Mouse (Mus musculus) megakaryocyte, embryonic 14.5 days (primary cell): ENCODE measurements around the gene C8a. TPM values are rescaled to one million over a fixed set of nuclear protein-coding genes. Genes with fewer than 3 reads are reported as not detected.

Source experiments
- H3K27me3 ChIP-seq: replicated peaks from 2 replicates; pipeline ENCODE3; 2012; ENCODE audit warnings: inconsistent platforms
- H3K36me3 ChIP-seq: replicated peaks from 2 replicates; pipeline ENCODE3; 2012; ENCODE audit warnings: low read length, inconsistent platforms, mixed read lengths
- H3K4me1 ChIP-seq: 2 replicates; pipeline ENCODE4 v1.6.1; 2012; ENCODE audit warnings: inconsistent platforms
- H3K4me3 ChIP-seq: replicated peaks from 2 replicates; pipeline ENCODE3; 2012; ENCODE audit warnings: moderate library complexity, mild to moderate bottlenecking, inconsistent platforms
- H3K9me3 ChIP-seq: 2 replicates; pipeline ENCODE4 v1.6.1; 2012; ENCODE audit warnings: inconsistent platforms
- FLI1 ChIP-seq: IDR thresholded peaks from 2 replicates; pipeline ENCODE4 v1.6.1; 2012; ENCODE audit warnings: low read length, inconsistent platforms, mixed read lengths
- GATA1 ChIP-seq: IDR thresholded peaks from 3 replicates; pipeline ENCODE4 v1.6.1; 2012; ENCODE audit warnings: mixed read lengths, low read length, inconsistent platforms, borderline replicate concordance
- polyA plus RNA-seq: library from polyadenylated mRNA; stranded (reverse); fragments of >175 nt; gene quantifications from 2 replicates; pipeline ENCODE4 v1.2.3, GENCODE M21; 2012; ENCODE audit warnings: low replicate concordance; ENCODE audit not compliant: insufficient read depth

C8a gene
- polyA plus RNA-seq, 1 experiment = not detected

GRCm38 (mm10) chr4:104855216-104855615 lies 21.0 kb downstream of the C8a start:
- Histone ChIP-seq H3K27me3 (no peaks in the 10 kb centered on the region), H3K4me3 (no peak overlapping the region), H3K4me1 (no peaks in the 10 kb centered on the region), H3K36me3 (no peaks in the 10 kb centered on the region), H3K9me3 (0 out of 2 replicates have a peak, but pooled peaks cover 3% of the 10 kb centered on the region)
- TF ChIP-seq GATA1 (no peak), FLI1 (no peak)

GRCm38 (mm10) chr4:104843546-104843945 lies 32.7 kb downstream of the C8a start:
- Histone ChIP-seq H3K9me3 (no peaks in the 10 kb centered on the region; the same call in 1 of the 2 replicates), H3K27me3 (no peaks in the 10 kb centered on the region), H3K36me3 (no peaks in the 10 kb centered on the region), H3K4me3 (no peak overlapping the region), H3K4me1 (no peaks in the 10 kb centered on the region)
- no peak for TF ChIP-seq FLI1
- no peak for TF ChIP-seq GATA1

GRCm38 (mm10) chr4:104842204-104842603 lies 34.0 kb downstream of the C8a start:
- TF ChIP-seq GATA1 (no peak), FLI1 (no peak)
- no peaks in the 10 kb centered on the region for H3K27me3 ChIP-seq
- H3K9me3 ChIP-seq = no peaks in the 10 kb centered on the region; the same call in 1 of the 2 replicates
- H3K4me3 ChIP-seq = no peak overlapping the region
- no peaks in the 10 kb centered on the region for H3K36me3 ChIP-seq
- H3K4me1 ChIP-seq = no peaks in the 10 kb centered on the region

- no peaks in the 10 kb centered on the region for H3K4me1 ChIP-seq
- no peaks in the 10 kb centered on the region for H3K27me3 ChIP-seq
- TF ChIP-seq FLI1 (no peak), GATA1 (no peak)
- H3K9me3 ChIP-seq = peaks cover 5% of the 10 kb centered on the region; the same call in 1 of the 2 replicates
- no peak overlapping the region for H3K4me3 ChIP-seq
- H3K36me3 ChIP-seq = no peaks in the 10 kb centered on the region
Measured at GRCm38 (mm10) chr4:104838342-104838741, 37.9 kb downstream of the C8a start.

- no peak for TF ChIP-seq GATA1
- TF ChIP-seq FLI1 = no peak
- H3K4me3 ChIP-seq = no peak overlapping the region
- no peaks in the 10 kb centered on the region for H3K4me1 ChIP-seq
- H3K27me3 ChIP-seq = no peaks in the 10 kb centered on the region
- peaks cover 21% of the 10 kb centered on the region for H3K9me3 ChIP-seq
- no peaks in the 10 kb centered on the region for H3K36me3 ChIP-seq
Measured at GRCm38 (mm10) chr4:104835096-104835495, 41.1 kb downstream of the C8a start.

GRCm38 (mm10) chr4:104828939-104829338 lies 47.3 kb downstream of the C8a start:
- H3K27me3 ChIP-seq = no peaks in the 10 kb centered on the region
- H3K36me3 ChIP-seq = no peaks in the 10 kb centered on the region
- H3K9me3 ChIP-seq = peaks cover 17% of the 10 kb centered on the region
- H3K4me1 ChIP-seq = no peaks in the 10 kb centered on the region
- TF ChIP-seq GATA1 (no peak), FLI1 (no peak)
- no peak overlapping the region for H3K4me3 ChIP-seq

GRCm38 (mm10) chr4:104824381-104825077 lies 51.7 kb downstream of the C8a start:
- no peak overlapping the region for H3K4me3 ChIP-seq
- H3K27me3 ChIP-seq = no peaks in the 10 kb centered on the region
- no peak for TF ChIP-seq GATA1
- TF ChIP-seq FLI1 = no peak
- H3K36me3 ChIP-seq = no peaks in the 10 kb centered on the region
- H3K9me3 ChIP-seq = peaks cover 37% of the 10 kb centered on the region
- no peaks in the 10 kb centered on the region for H3K4me1 ChIP-seq

GRCm38 (mm10) chr4:104823597-104824101 lies 52.5 kb downstream of the C8a start:
- no peak for TF ChIP-seq GATA1
- no peak for TF ChIP-seq FLI1
- no peak overlapping the region for H3K4me3 ChIP-seq
- no peaks in the 10 kb centered on the region for H3K4me1 ChIP-seq
- H3K9me3 ChIP-seq = peaks cover 46% of the 10 kb centered on the region
- no peaks in the 10 kb centered on the region for H3K27me3 ChIP-seq
- H3K36me3 ChIP-seq = no peaks in the 10 kb centered on the region

- TF ChIP-seq GATA1 = no peak
- no peak for TF ChIP-seq FLI1
- Histone ChIP-seq H3K4me1 (no peaks in the 10 kb centered on the region), H3K27me3 (no peaks in the 10 kb centered on the region), H3K36me3 (no peaks in the 10 kb centered on the region), H3K4me3 (no peak overlapping the region), H3K9me3 (peaks cover 72% of the 10 kb centered on the region)
Measured at GRCm38 (mm10) chr4:104819891-104820290, 56.3 kb downstream of the C8a start.

- H3K4me1 ChIP-seq = no peaks in the 10 kb centered on the region
- no peaks in the 10 kb centered on the region for H3K36me3 ChIP-seq
- H3K9me3 ChIP-seq = peaks cover 81% of the 10 kb centered on the region
- no peak for TF ChIP-seq FLI1
- no peak for TF ChIP-seq GATA1
- H3K4me3 ChIP-seq = no peak overlapping the region
- no peaks in the 10 kb centered on the region for H3K27me3 ChIP-seq
Measured at GRCm38 (mm10) chr4:104818986-104819385, 57.2 kb downstream of the C8a start.
